Mouse (Mus musculus) gastrocnemius, postnatal 36 days (tissue): ENCODE results near the gene Sptbn1. TPM values are rescaled to one million over a fixed set of nuclear protein-coding genes. Genes with fewer than 3 reads are reported as not detected.

Source experiments
- total RNA-seq, 2 experiments: library from RNA; stranded (reverse); gene quantifications; 2 replicates each; pipeline ENCODE4 v1.2.3; 2021

Sptbn1 gene
- total RNA-seq, 2 experiments from 2014 or later = 104 to 125 TPM

Other genes starting within 250 kb of the Sptbn1 start
- gene Eml6, start 242.1 kb downstream of the Sptbn1 start, total RNA-seq = 1 to 10 TPM in 1 of 2 experiments, under 1 TPM in 1; 0.59 to 1.6 TPM
- under 1 TPM in 1 of 2 experiments, not detected in 1; 0.48 TPM for gene 4930505A04Rik, start 203.7 kb upstream of the Sptbn1 start, total RNA-seq